Mouse (Mus musculus) ovary, adult 18-20 months (tissue): ENCODE data around the gene Pi16.
"Not testable (repeated sequence)": the region's sequence is repeated elsewhere in the genome, so short reads cannot be mapped to it uniquely, and the experiment has no call there.

Experiments used
- DNase-seq: peaks from one replicate; pipeline ENCODE4 v3.0.0; 2022; ENCODE audit warnings: low spot score, mixed read lengths

The Pi16 gene

GRCm38 (mm10) chr17:29330671-29331410, 13.4 kb downstream of the Pi16 start:
- DNase-seq: peak; percentile 48

DNA sequence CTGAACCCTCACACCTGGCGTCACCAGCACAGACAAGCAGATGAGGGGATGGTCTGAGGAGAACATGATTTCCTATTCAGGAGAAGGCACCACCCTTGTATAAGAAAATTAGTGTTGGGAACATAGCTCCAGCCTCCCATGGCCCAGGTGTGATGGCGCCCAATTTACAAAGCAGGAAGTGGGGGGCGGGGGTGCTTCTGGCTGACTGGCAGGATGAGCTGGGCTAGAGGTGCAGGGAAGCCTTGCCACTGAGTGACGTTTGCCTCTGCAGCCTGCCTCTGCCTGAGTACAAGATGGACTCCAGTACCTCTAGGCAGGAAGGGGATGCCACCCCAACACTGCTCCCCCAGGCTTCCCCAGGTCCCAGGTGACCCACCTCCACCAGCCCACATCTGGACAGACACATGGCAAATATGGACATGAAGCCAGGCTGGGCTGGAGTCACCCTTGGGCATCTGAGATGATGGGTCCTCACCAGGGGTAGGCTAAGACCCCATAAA, 14.8 kb downstream of the Pi16 start:
- DNase-seq: no peak

- no peak for DNase-seq
Measured at GRCm38 (mm10) chr17:29336266-29336990, 18.9 kb downstream of the Pi16 start.

DNA sequence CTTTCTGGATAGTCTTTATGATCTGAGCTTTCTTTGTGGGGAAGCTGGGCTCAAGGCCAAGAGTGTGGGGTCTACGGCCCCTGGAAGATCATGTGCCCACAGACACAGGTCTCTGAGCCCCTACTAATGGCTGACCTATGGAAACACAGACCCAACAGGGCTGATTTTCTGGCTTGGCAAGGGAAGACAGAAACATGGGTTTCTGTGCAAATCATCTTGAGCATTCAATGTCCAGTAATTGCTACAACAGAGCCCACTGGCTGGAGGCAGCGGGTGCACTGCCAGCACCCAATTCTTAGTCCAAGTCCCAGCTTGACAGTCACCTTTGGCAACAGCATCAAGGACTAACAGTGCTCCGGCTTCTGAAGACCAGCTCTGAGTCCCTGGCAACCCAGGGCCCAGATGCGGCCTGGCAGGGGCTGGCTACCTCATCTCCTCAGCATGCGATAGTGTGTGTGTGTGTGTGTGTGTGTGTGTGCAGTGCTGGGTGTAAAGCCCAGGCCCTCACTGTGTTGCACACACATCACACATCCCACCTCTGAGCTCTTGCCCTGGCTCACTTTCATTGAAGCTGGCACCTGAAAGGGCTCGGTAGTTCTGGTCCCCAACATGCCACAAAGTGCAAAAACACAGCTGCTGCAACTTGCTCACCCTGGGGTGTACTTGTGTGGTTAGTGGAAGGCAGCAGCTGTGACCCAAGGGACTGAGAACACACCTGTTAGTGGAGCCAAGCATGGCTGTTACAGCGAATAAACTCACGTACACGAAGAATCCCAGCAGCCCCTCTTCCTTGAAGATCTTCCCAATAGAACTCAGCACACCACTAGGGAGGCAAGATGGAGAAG, 20.7 kb downstream of the Pi16 start:
- DNase-seq: no peak

DNA sequence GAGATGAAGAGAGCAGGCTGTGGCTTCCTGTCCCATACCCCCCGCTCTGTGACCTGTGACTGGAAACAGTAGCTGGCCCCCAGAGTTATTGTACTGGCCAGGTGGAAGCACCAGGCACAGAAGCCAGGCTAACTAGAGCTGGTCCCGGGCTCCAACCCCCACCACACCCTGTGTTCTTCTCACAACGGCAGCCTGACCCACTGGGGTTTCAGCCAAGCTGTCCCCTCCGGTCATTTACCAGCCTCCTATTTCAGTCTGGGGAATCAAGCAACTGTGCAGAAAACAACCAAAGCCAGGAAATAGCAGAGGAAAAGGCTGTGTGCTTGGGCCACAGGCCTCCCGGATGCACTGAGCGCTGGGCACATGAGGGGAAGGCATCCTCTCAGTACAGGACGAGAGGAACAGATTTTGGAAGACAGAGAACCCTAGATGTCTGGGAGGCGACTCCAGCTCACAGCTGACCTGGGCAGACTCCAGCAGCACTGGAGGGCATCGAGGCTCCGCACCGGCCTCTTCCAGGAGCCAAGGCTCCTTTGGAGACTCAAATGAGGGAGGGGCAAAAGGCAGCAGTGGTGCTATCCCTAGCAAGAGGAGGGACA, 21.8 kb downstream of the Pi16 start:
- no peak for DNase-seq

DNA sequence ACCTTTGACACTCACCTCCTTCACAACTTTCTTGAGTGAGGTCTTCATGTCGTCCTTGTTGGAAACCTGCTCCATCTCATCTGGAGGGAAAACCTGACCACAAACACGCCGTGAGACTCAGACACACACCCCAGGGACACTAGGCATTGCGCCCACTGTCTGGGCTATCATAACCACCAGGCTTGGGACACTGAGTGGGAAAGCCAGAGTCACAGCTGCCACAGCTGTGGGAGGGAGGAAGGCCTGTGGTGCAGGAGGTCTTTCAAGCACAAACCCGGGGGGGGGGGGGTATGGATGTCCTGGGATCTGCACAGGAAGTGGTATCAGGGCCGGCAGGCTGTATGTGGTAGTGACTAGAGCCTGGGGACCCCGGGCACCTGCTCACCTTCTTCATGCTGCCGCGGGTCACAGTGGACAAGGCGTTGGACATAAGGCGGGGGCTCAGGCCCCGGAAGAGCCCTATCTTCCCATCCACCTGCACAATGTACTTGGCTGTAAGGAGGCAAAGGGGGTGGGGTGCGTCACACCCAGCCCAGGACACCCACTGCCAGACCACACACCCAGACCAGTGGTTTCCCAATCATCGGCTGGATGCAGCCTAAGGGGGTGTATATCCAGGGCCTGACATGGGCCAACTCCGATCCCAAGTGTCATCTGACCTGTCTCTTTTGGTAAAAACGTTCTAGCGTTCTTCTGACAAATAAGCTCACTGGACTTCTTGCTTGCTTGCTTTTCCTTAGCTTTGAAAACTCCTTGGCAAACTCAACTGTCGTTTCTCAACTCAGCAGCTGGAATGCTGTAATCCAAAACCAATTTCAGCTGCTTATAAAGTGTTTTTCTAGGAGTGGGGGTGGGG, 23.2 kb downstream of the Pi16 start:
- no peak for DNase-seq

- DNase-seq: no peak
Measured at GRCm38 (mm10) chr17:29341591-29342003, 24.1 kb downstream of the Pi16 start.

GRCm38 (mm10) chr17:29342010-29342910, 24.8 kb downstream of the Pi16 start:
- peak; percentile 68 for DNase-seq

DNA sequence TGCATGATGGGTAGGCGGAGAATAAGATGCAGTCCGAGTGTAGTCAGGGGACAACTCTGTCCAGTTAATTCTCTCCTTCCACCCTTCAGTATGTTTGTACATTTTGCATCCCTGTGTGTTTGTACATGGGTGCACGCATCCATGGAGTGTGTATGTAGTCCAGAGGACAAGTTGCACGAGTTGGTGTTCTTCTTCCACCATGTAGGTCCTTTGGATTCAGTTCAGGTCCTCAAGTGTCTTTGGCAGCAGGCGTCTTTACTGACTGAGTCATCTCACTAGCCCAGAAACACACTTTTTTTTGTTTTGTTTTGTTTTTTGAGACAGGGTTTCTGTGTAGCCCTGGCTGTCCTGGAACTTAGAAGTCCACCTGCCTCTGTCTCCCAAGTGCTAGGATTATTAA, 25.8 kb downstream of the Pi16 start:
- DNase-seq: no peak

DNA sequence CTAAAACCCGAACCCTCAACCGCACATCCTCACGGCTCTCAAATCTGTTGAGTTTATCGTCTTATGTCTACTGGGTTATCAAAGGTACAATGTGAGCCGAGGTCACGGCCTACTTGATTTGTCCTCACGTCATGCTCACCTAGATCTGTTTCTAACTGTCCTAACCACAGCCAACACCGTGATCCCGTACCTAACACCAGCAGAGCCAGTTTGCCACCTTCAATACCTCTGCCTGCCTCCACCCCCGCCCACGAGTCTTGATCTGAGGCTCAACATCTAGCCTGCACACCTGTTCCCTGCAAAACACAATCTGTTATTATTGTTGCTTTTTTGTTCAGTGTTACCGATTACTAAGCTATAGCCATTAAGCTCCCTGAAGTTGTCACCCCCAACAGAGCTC, 27.8 kb downstream of the Pi16 start:
- no peak for DNase-seq

- no peak for DNase-seq
Measured at GRCm38 (mm10) chr17:29346496-29347125, 29.1 kb downstream of the Pi16 start.

DNA sequence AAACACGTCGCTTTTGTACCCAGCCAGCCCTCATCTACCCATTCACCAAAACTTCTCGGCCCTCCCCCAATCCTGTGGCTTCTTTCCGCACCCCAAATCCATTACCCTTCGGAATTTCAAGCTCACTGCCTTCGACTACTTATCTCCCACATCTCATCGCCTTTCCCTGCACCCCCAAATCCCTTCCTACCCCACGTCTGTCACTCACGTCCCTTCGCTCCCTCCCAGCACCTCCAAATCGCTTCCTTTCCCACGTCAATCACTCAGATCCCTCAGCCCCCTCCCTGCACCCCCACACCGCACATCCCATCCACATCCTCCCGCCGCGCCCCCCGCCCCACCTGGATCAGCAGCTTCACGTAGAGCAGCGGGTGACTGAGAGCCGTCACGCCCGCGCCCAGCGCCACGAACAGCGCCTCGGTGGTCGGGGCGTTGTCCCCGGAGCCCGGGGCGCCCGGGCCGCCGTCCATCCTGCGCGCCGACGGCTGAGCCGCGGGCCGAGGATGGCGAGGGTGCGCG, 29.7 kb downstream of the Pi16 start:
- DNase-seq: no peak

GRCm38 (mm10) chr17:29347645-29348256, 30.3 kb downstream of the Pi16 start, which contains the start of gene Mtch1:
Mtch1 (minus strand) TSS chr17:29347934.
- peak; percentile 98 for DNase-seq

- no peak for DNase-seq
Measured at GRCm38 (mm10) chr17:29348996-29349395, 31.5 kb downstream of the Pi16 start.

- not testable (repeated sequence) for DNase-seq
Measured at GRCm38 (mm10) chr17:29351056-29351455, 33.6 kb downstream of the Pi16 start.

GRCm38 (mm10) chr17:29355461-29355840, 38.0 kb downstream of the Pi16 start:
- DNase-seq: no peak

DNA sequence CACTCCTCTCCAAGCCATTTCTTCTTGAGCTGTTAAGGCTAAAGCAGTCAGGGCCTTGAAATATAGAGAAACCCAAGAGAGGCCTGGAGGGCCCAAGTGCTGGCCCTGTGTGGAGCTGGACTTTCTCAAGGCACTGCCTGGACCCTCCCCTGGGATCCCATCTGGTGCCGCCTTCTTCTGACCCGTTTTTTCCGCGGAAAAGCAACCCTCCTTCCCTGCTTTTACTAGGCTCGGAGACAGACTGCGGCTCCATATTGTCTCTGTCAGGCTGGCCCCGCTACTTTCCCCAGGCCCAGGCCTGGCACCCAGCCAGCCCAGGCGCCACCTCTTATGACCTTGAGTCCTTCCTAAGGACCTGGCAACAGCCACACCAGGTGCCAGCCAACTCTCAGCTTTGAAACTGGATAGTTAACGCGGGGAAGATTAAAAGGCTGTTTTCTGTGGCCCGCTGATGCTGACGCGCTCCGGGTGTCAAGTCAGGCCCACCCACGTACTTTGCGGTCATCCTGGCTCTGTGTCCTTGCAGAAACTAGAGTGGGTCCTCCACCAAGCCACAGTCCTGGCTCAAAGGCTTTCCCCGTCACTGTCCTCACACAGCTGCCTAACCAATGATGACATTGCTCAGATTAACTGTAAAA, 38.5 kb downstream of the Pi16 start:
- peak; percentile 64 for DNase-seq

- DNase-seq: peak; percentile 68
Measured at GRCm38 (mm10) chr17:29356479-29356856, 39.0 kb downstream of the Pi16 start.
